Mouse (Mus musculus) urinary bladder, adult 18-20 months (tissue): Measurements from ENCODE around the gene Fam209.

ENCODE experiments used
- DNase-seq, 2 experiments: peaks; one replicate each; pipeline ENCODE4 v3.0.0; 2022; ENCODE audit warnings: low spot score in 2 of 2, mixed read lengths in 2 of 2

Gene Fam209

GRCm38 (mm10) chr2:172472318-172472717 lies at the start of gene Fam209:
Gene Fam209, plus strand, starts transcription at chr2:172472520.
- no peak for DNase-seq

GRCm38 (mm10) chr2:172430609-172431008 lies 41.7 kb upstream of the Fam209 start:
- no peak for DNase-seq

GRCm38 (mm10) chr2:172433746-172434145 lies 38.6 kb upstream of the Fam209 start:
- DNase-seq, result no peak

GRCm38 (mm10) chr2:172437371-172437952 lies 34.9 kb upstream of the Fam209 start:
- no peak for DNase-seq

- DNase-seq, result peak; percentile 98 to 99
These were observed 32.3 kb upstream of the Fam209 start, which contains the start of gene Rtf2 for GRCm38 (mm10) chr2:172439843-172440639. Gene Rtf2, plus strand, starts transcription at chr2:172440556.

- DNase-seq, result no peak
These were observed 31.7 kb upstream of the Fam209 start for GRCm38 (mm10) chr2:172440640-172441005.

- no peak for DNase-seq
These were observed 31.1 kb upstream of the Fam209 start for GRCm38 (mm10) chr2:172441176-172441575.

- no peak for DNase-seq
These were observed 26.7 kb upstream of the Fam209 start for GRCm38 (mm10) chr2:172445617-172446016.

- DNase-seq, result no peak
These were observed 25.0 kb upstream of the Fam209 start for GRCm38 (mm10) chr2:172447317-172447716.

- DNase-seq, result no peak
These were observed 24.0 kb upstream of the Fam209 start for GRCm38 (mm10) chr2:172448329-172448728.

- DNase-seq, result no peak
These were observed 21.7 kb upstream of the Fam209 start for GRCm38 (mm10) chr2:172450640-172451039.

GRCm38 (mm10) chr2:172452031-172452430 lies 20.3 kb upstream of the Fam209 start:
- no peak for DNase-seq

GRCm38 (mm10) chr2:172452458-172452857 lies 19.9 kb upstream of the Fam209 start:
- no peak for DNase-seq

GRCm38 (mm10) chr2:172458496-172458895 lies 13.8 kb upstream of the Fam209 start, which contains the start of gene Gcnt7:
Gene Gcnt7, minus strand, starts transcription at chr2:172458596.
- no peak for DNase-seq

- no peak for DNase-seq
These were observed 11.7 kb upstream of the Fam209 start for GRCm38 (mm10) chr2:172460647-172461046.

GRCm38 (mm10) chr2:172462813-172463212 lies 9.5 kb upstream of the Fam209 start:
- DNase-seq, result no peak

- DNase-seq, result no peak
These were observed 5.7 kb upstream of the Fam209 start for GRCm38 (mm10) chr2:172466427-172467132.

GRCm38 (mm10) chr2:172467206-172467605 lies 5.1 kb upstream of the Fam209 start:
- no peak for DNase-seq

GRCm38 (mm10) chr2:172468346-172468819 lies 3.9 kb upstream of the Fam209 start:
- DNase-seq, result no peak

GRCm38 (mm10) chr2:172473591-172473990 lies 1.3 kb downstream of the Fam209 start:
- DNase-seq, result no peak

- no peak for DNase-seq
These were observed 2.6 kb downstream of the Fam209 start for GRCm38 (mm10) chr2:172474970-172475369.

GRCm38 (mm10) chr2:172476707-172477260 lies 4.5 kb downstream of the Fam209 start:
- no peak for DNase-seq
